ENCODE assay signal across 10 mouse cellular contexts in genomic region chr9:78292462-78292861, GRCm38 (mm10). TPM values are rescaled to one million over a fixed set of nuclear protein-coding genes. Genes with fewer than 3 reads are reported as not detected.
DNase-seq lines count a peak whose midpoint lies in the region; ATAC-seq and TF ChIP-seq lines count a peak whose summit lies in the region.
"Not testable (repeated sequence)": the region's sequence is repeated elsewhere in the genome, so short reads cannot be mapped to it uniquely, and the experiment has no call there.
"Had no signal": no experiment of that assay in that cellular context is flagged by ENCODE, and none has a peak within 500 bp of the region (broad histone marks: within the 10 kb centered on the region; RNA-seq: fewer than 3 reads in every experiment).

No protein-coding gene starts in this region.

- not testable (repeated sequence) for H3K27me3 ChIP-seq in lung, embryonic 14.5 days (ENCODE audit: insufficient read depth, low read length); lung, embryonic 15.5 days; lung, embryonic 16.5 days (ENCODE audit: control insufficient read depth, insufficient read depth, low read depth, low read length)

- not testable (repeated sequence) for H3K27ac ChIP-seq in lung, embryonic 14.5 days (ENCODE audit: low read depth); lung, embryonic 15.5 days; lung, embryonic 16.5 days (ENCODE audit: low read length)

- H3K9ac ChIP-seq in lung, embryonic 14.5 days; lung, embryonic 15.5 days; lung, embryonic 16.5 days (ENCODE audit: low read length): not testable (repeated sequence)

- not testable (repeated sequence) for H3K36me3 ChIP-seq in lung, embryonic 14.5 days (ENCODE audit: insufficient read depth); lung, embryonic 15.5 days; lung, embryonic 16.5 days (ENCODE audit: control insufficient read depth, insufficient read depth, low read length)

- not testable (repeated sequence) for H3K9me3 ChIP-seq in lung, embryonic 14.5 days (ENCODE audit: low read depth, low read length); lung, embryonic 15.5 days; lung, embryonic 16.5 days (ENCODE audit: control insufficient read depth, low read length)

- not testable (repeated sequence) for H3K4me2 ChIP-seq in lung, embryonic 14.5 days; lung, embryonic 15.5 days; lung, embryonic 16.5 days (ENCODE audit: low read depth, low read length)

- H3K4me1 ChIP-seq in lung, embryonic 14.5 days (ENCODE audit: insufficient read depth); lung, embryonic 15.5 days; lung, embryonic 16.5 days (replicated peaks; ENCODE audit: control insufficient read depth, insufficient read depth, low read length): not testable (repeated sequence)

- H3K4me3 ChIP-seq in lung, embryonic 14.5 days (ENCODE audit: low read depth, low read length); lung, embryonic 15.5 days; lung, embryonic 16.5 days (ENCODE audit: low read length): not testable (repeated sequence)

- 45% methylated on average over 8 of the region's 8 CpGs for WGBS in lung, embryonic 14.5 days
- 43% methylated on average over 8 of the region's 8 CpGs for WGBS in lung, embryonic 15.5 days
- WGBS in lung, embryonic 16.5 days = 68% methylated on average over 8 of the region's 8 CpGs

- not testable (repeated sequence) for TF ChIP-seq CTCF in lung, embryonic 14.5 days (IDR thresholded peaks at IDR 0.05; ENCODE audit: low read depth)

- ATAC-seq in lung, embryonic 14.5 days (ENCODE audit: insufficient read depth) = peak; percentile 84
- ATAC-seq in lung, embryonic 15.5 days (ENCODE audit: borderline replicate concordance, extremely low read depth, low FRiP score, low TSS enrichment) = peak; percentile 59; the same call in 1 of the 2 replicates
- peak; percentile 47; the same call in 1 of the 2 replicates for ATAC-seq in lung, embryonic 16.5 days (ENCODE audit: low read depth)

- not testable (repeated sequence) for DNase-seq in lung, embryonic 14.5 days

RNA-seq across cellular contexts. Expression of gene Gm10639, which starts 2.7 kb away (rescaled TPM):
- polyA plus RNA-seq in lung, embryonic 14.5 days (2014; fragmentation: Nextera tagmentation; extraction: Ambion mirVana) = not detected in 2 replicates
- not detected in 2 replicates for polyA plus RNA-seq in lung, embryonic 15.5 days (2015; fragmentation: Nextera tagmentation; extraction: Ambion mirVana)
- polyA plus RNA-seq in lung, embryonic 16.5 days (2015; fragmentation: Nextera tagmentation; extraction: Ambion mirVana) = not detected in 2 replicates
- polyA plus RNA-seq: activated CD4-positive, CD25-positive, alpha-beta regulatory T cell, adult 4 months; adrenal gland, adult 2 months; brain, embryonic 14.5 days; CD4-positive, CD25-positive, alpha-beta regulatory T cell, adult 4 months; G1E had no signal

RNA-seq across cellular contexts. Expression of gene Omt2a, which starts 22.1 kb away (rescaled TPM):
- polyA plus RNA-seq in lung, embryonic 14.5 days (2014; fragmentation: Nextera tagmentation; extraction: Ambion mirVana) = not detected in 2 replicates
- polyA plus RNA-seq in lung, embryonic 15.5 days (2015; fragmentation: Nextera tagmentation; extraction: Ambion mirVana) = not detected in 2 replicates
- not detected in 2 replicates for polyA plus RNA-seq in lung, embryonic 16.5 days (2015; fragmentation: Nextera tagmentation; extraction: Ambion mirVana)
- polyA plus RNA-seq: activated CD4-positive, CD25-positive, alpha-beta regulatory T cell, adult 4 months; adrenal gland, adult 2 months; brain, embryonic 14.5 days; C2C12; CD4-positive, CD25-positive, alpha-beta regulatory T cell, adult 4 months; G1E; Patski had no signal

RNA-seq across cellular contexts. Expression of gene Omt2b, which starts 34.9 kb away (rescaled TPM):
- not detected in 2 replicates for polyA plus RNA-seq in lung, embryonic 14.5 days (2014; fragmentation: Nextera tagmentation; extraction: Ambion mirVana)
- not detected in 2 replicates for polyA plus RNA-seq in lung, embryonic 15.5 days (2015; fragmentation: Nextera tagmentation; extraction: Ambion mirVana)
- polyA plus RNA-seq in lung, embryonic 16.5 days (2015; fragmentation: Nextera tagmentation; extraction: Ambion mirVana) = not detected in 2 replicates
- polyA plus RNA-seq: activated CD4-positive, CD25-positive, alpha-beta regulatory T cell, adult 4 months; adrenal gland, adult 2 months; brain, embryonic 14.5 days; C2C12; CD4-positive, CD25-positive, alpha-beta regulatory T cell, adult 4 months; Patski had no signal

RNA-seq across cellular contexts. Expression of gene Gm3776, which starts 35.5 kb away (rescaled TPM):
- not detected in 2 replicates for polyA plus RNA-seq in lung, embryonic 14.5 days (2014; fragmentation: Nextera tagmentation; extraction: Ambion mirVana)
- not detected in 2 replicates for polyA plus RNA-seq in lung, embryonic 15.5 days (2015; fragmentation: Nextera tagmentation; extraction: Ambion mirVana)
- 0.25 TPM in 1 of 2 replicates, not detected in the other for polyA plus RNA-seq in lung, embryonic 16.5 days (2015; fragmentation: Nextera tagmentation; extraction: Ambion mirVana)
- polyA plus RNA-seq: activated CD4-positive, CD25-positive, alpha-beta regulatory T cell, adult 4 months; adrenal gland, adult 2 months; brain, embryonic 14.5 days; CD4-positive, CD25-positive, alpha-beta regulatory T cell, adult 4 months; G1E had no signal
